Mouse (Mus musculus) ZHBTc4 (cell line): ENCODE data around the gene Kantr.
"Not testable (repeated sequence)": the region's sequence is repeated elsewhere in the genome, so short reads cannot be mapped to it uniquely, and the experiment has no call there.

Experiments
- DNase-seq: peaks from one replicate; pipeline ENCODE4 v3.0.0-alpha.2; 2011; ENCODE audit warnings: low read depth, low spot score

Kantr gene

GRCm38 (mm10) chrX:152326996-152327688 is at the start of gene Kantr:
Gene Kantr (minus strand): TSS chrX:152327495.
- DNase-seq, result peak; percentile 89

GRCm38 (mm10) chrX:152368397-152369273 is 41.3 kb upstream of the Kantr start, which contains the start of gene Gpr173:
Gene Gpr173 (minus strand): TSS chrX:152368704.
- DNase-seq, result peak; percentile 70

DNA sequence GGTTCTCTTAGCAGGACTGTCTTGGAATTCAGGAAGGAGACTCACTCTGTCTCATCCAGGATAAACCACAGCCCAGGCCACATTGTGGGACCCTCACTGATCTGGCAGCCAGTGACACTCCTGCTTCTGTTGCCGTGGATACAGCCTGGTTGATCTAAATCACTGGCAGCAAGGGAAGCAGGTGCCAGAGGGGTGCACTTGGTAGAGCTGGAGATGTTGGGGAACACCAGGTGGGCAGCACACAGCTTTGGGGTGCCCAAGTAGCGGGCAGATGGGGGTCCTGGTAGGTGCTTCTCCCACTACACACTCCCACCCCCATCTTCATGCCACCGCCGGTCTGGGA is 40.7 kb upstream of the Kantr start:
- no peak for DNase-seq

- no peak for DNase-seq
Measured at GRCm38 (mm10) chrX:152366418-152366817, 39.1 kb upstream of the Kantr start.

DNA sequence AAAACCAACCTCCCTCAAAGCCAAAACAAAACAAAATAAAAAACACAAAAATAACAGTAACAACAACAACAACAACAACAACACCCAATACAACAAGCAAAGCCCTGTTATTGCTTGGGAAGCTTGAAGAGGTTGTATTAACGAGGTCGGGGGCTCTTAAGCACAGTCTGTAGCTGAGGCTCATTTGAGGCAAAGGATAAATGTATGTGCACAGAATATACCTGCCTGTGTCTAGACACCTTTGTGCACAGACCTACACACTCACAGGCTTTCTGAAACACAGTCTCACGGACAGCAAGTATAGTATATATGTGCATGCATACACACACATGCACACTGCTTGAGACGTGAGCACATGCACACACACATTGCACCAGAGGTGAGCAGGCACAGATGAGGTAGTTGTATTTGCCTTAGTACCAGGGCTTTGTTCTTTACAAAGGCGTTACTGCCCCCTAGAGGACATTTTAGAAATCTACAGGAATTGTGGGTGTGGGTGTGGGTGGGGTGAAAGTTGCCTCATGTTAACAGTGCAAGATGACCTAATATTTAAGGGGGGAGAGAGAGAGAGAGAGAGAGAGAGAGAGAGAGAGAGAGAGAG is 25.4 kb upstream of the Kantr start:
- peak; percentile 72 for DNase-seq

GRCm38 (mm10) chrX:152347041-152347440 is 19.7 kb upstream of the Kantr start:
- DNase-seq, result no peak

- DNase-seq, result peak; percentile 3
Measured at GRCm38 (mm10) chrX:152346587-152346986, 19.3 kb upstream of the Kantr start.

DNA sequence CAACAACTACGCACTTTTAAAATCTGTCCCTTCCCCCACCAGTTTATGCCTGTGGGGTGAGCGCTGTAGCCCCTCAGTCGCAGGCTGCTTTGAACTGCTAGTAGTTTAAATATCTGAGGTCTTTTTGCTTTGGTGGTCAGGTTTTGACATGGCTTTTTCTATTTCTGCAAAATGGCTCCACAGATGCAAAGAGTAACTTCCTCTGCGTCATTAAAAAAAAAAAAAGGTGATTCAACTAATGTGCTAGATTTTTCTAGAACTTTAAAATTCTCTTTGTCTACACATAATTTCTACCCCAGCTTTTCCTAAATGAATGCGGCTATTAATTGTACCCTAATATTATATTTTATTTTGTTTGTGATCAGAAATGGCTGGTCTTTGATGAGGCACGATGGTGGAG is 15.6 kb upstream of the Kantr start:
- no peak for DNase-seq

- peak; percentile 97 for DNase-seq
Measured at GRCm38 (mm10) chrX:152342358-152342901, 15.1 kb upstream of the Kantr start, which contains the start of gene Tspyl2. Gene Tspyl2 (minus strand): TSS chrX:152342425.

DNA sequence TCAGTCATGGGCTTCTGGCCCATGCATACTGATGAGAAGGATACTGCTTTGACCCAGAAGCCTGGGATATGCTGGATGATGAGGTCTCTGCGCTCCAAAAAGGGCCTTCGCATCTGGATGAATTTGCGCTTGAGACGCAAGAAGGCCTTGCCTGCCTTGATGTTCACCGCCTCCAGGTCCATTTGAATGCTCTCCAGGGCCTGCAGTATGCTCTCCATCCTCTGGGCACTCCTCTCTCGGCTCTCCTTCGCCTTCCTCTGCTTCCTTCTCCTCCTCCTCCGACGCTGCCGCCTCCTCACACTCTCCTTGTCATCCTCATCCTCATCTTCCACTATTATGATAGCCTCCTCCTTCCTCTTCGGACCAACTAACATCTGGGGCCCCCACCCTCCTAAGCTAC is 14.2 kb upstream of the Kantr start:
- DNase-seq, result peak; percentile 6

DNA sequence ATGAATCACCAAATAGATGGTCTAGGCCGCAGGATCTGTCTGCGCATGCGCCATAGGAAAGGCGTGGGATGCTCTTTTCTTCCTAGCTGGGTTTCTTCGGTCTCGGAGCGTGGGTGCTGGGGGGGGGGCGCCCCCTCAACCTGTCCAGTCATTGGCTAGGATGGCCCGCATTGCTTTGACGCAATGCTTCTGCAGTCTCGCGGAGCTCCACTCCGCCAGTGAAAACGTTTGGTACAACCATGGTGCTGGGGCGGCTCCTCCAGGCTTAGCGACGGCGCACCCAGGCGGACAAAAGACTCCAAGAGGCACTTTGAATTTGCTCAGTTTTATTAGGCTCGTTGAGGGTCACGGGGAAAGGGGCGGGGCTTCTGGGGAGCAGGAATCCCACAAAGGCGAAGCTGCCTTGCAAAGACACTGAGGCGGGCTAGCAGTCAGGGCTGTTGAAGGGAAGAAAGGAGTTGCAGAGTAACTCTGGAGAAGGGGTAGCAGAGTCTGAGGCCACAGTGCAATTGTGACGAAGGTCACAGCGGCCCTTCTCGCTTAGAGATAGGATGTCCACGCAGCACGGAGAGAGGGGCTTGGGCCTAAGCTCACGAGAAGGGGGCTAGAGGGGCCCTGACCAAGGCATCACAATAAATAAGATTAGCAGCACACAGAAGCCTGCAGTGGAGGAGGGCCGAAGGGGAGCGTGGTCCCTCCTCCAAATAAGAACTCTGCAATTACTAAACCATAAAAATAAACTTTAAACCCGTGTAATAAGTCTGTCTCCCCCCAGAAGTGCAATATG is 9.4 kb upstream of the Kantr start:
- DNase-seq, result peak; percentile 97

DNA sequence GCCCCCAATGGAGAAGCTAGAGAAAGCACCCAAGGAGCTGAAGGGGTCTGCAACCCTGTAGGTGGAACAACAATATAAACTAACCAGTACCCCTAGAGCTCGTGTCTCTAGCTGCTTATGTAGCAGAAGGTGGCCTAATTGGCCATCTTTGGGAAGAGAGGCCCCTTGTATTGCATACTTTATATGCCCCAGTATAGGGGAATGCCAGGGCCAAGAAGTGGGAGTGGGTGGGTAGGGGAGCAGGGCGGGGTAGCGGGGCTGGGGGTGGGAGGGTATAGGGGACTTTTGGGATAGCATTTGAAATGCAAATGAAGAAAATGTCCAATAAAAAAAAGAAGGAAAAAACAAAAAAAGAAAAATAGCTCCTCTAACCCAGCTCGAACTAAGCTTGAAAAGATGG is 8.8 kb upstream of the Kantr start:
- DNase-seq, result not testable (repeated sequence)

GRCm38 (mm10) chrX:152329400-152329799 is 2.1 kb upstream of the Kantr start:
- DNase-seq, result not testable (repeated sequence)

DNA sequence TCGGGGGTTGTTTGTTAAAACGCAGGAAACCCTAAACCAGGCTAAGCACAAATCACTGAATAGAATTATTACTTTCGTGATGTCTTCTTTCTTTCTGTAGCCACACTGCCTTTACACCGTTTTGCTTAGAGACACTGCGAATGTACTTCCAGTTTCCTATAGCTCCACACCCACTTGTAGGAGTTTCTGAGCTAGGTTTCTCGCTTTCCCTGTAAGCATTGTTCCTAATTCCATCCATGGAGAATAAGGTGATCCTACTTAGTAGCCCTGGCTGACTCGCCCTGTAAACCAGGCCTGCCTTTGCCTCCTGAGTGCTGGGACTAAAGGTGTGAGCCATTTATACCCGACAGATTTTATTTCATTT is 376 bp upstream of the Kantr start:
- DNase-seq, result no peak

- DNase-seq, result no peak
Measured at GRCm38 (mm10) chrX:152323584-152323983, 3.7 kb downstream of the Kantr start.

DNA sequence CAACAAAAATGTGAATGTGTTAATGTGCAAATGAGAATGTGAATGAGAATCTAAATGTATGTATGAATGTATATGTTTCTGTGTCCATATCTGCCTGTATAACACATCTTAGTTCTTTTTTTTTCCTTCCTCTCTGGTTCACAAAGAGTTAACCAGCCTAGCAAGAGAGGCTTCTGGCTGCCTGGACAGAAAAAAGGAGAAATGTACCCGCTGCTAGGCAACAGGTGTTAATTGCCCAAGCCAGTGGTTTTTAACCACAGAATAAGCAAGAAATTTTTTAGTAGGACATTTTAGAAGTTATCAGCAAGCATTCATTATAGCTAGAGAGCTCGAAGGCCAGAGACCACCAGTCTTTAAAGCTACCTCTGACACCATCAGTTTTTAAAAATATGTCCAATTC is 4.5 kb downstream of the Kantr start:
- DNase-seq, result no peak

- DNase-seq, result no peak
Measured at GRCm38 (mm10) chrX:152320535-152320934, 6.8 kb downstream of the Kantr start.

DNA sequence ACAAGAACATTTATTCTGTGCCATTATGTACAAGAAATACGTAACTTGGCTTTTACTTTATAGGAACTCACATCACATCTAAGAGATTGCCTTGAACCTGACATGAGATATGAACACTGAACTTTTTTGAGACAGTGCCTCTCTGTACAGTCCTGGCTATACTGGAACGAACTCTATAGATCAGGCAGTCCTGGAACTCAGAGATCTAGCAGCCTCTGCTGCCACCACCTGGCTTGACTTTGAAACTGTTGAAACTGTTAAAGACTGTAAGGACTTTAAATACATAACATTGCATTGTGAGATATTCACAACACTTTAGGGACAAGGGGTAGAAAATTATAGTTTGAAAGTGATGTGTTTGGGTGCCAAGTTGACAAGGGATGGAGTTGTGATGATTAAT is 19.4 kb downstream of the Kantr start:
- peak; percentile 53 for DNase-seq

GRCm38 (mm10) chrX:152307371-152307770 is 19.9 kb downstream of the Kantr start:
- peak; percentile 13 for DNase-seq

DNA sequence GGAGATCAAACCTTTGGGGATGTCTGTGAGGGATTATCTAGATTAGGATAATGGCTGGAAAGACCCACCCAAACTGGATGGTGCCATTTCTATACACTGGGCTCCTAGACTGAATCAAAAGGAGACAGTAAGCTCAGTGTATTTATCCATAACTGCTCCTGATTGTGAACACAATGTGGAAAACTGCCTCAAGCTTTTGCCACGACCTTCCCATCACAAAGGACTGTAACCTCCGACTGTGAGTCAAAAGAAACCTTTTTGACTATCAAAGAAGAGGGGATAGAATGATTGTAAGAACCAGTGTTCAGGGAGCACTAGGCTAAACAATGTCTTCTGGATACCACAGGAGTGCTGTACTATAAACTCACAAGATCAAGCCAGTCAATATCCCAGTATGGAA is 21.1 kb downstream of the Kantr start:
- DNase-seq, result peak; percentile 73

DNA sequence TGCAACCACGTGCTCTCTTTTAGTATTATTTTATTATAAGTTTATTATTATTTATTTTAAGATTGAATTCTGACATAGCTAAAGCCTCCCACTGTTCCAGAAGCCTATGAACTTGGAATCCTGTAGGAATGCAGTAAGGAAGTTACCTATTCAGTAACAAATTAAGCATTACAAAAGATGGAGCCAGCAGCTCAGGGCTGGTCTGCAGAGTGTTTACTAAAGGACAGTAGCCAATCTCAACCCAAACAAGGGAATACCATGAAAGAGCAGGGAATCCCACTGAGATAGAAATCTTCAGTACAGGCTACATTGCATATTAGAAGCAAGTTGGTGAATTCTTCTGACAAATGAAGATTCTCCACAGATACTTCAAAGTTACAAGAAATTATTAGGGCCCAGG is 40.3 kb downstream of the Kantr start:
- peak; percentile 64 for DNase-seq
